ENCODE assay signal across 6 mouse cellular contexts in genomic region chr1:95830694-95831093, GRCm38 (mm10).
DNase-seq lines count a peak whose midpoint lies in the region; ATAC-seq and TF ChIP-seq lines count a peak whose summit lies in the region.
"Not testable (repeated sequence)": the region's sequence is repeated elsewhere in the genome, so short reads cannot be mapped to it uniquely, and the experiment has no call there.

No protein-coding gene starts in this region.

- ATAC-seq in erythroid progenitor cell, adult 5-6 weeks (replicated peaks; ENCODE audit: low FRiP score, poor library complexity, severe bottlenecking): peak; percentile 73
- 0 out of 2 replicates have a peak, but pooled peaks have one; percentile 10 for ATAC-seq in heart, embryonic 11.5 days (replicated peaks; ENCODE audit: insufficient number of reproducible peaks, low FRiP score, low TSS enrichment)
- 0 out of 2 replicates have a peak, but pooled peaks have one; percentile 52 for ATAC-seq in limb, embryonic 12.5 days (ENCODE audit: insufficient number of reproducible peaks, insufficient read depth, low FRiP score, low TSS enrichment, low read depth)
- peak; percentile 59; the same call in 1 of the 2 replicates for ATAC-seq in megakaryocyte-erythroid progenitor cell, adult 5-6 weeks (replicated peaks; ENCODE audit: low FRiP score, low TSS enrichment, poor library complexity, severe bottlenecking)
- ATAC-seq in monocyte, adult 5-6 weeks (replicated peaks; ENCODE audit: insufficient number of reproducible peaks, low FRiP score, low TSS enrichment, poor library complexity, severe bottlenecking): peak; percentile 63; the same call in 1 of the 2 replicates
- peak; percentile 49; the same call in 1 of the 2 replicates for ATAC-seq in stomach, postnatal 0 days (ENCODE audit: low FRiP score, low TSS enrichment)

- no CpG with 5 or more reads among the region's 6 CpGs for WGBS in heart, embryonic 11.5 days (ENCODE audit: insufficient replicate concordance)
- WGBS in limb, embryonic 12.5 days: 67% methylated on average over 1 of the region's 6 CpGs
- WGBS in stomach, postnatal 0 days: no CpG with 5 or more reads among the region's 6 CpGs

- not testable (repeated sequence) for H3K4me2 ChIP-seq in heart, embryonic 11.5 days; limb, embryonic 12.5 days; stomach, postnatal 0 days (replicated peaks; ENCODE audit: low read depth)

- H3K4me1 ChIP-seq in heart, embryonic 11.5 days (ENCODE audit: control insufficient read depth, insufficient read depth, low read length); limb, embryonic 12.5 days (replicated peaks); stomach, postnatal 0 days (replicated peaks; ENCODE audit: control insufficient read depth, insufficient read depth): not testable (repeated sequence)

- not testable (repeated sequence) for H3K4me3 ChIP-seq in heart, embryonic 11.5 days (ENCODE audit: low read depth, low read length); limb, embryonic 12.5 days (replicated peaks); stomach, postnatal 0 days (ENCODE audit: low read depth, low read length)

- H3K27me3 ChIP-seq in heart, embryonic 11.5 days (ENCODE audit: control insufficient read depth, insufficient read depth, low read length); limb, embryonic 12.5 days; stomach, postnatal 0 days (ENCODE audit: control insufficient read depth, insufficient read depth, low read length): not testable (repeated sequence)

- DNase-seq in stomach, postnatal 0 days (ENCODE audit: low spot score): not testable (repeated sequence)

- TF ChIP-seq EP300 in stomach, postnatal 0 days (optimal IDR thresholded peaks at IDR 0.05): not testable (repeated sequence)

- not testable (repeated sequence) for H3K9me3 ChIP-seq in heart, embryonic 11.5 days (replicated peaks; ENCODE audit: control insufficient read depth, low read length); limb, embryonic 12.5 days; stomach, postnatal 0 days (ENCODE audit: control insufficient read depth, low read length)

- H3K27ac ChIP-seq in heart, embryonic 11.5 days (ENCODE audit: low read depth, low read length); limb, embryonic 12.5 days; stomach, postnatal 0 days (replicated peaks): not testable (repeated sequence)

- TF ChIP-seq CTCF in stomach, postnatal 0 days (IDR thresholded peaks at IDR 0.05; ENCODE audit: low read depth): not testable (repeated sequence)

- H3K36me3 ChIP-seq in heart, embryonic 11.5 days (ENCODE audit: control insufficient read depth, insufficient read depth, low read length); limb, embryonic 12.5 days; stomach, postnatal 0 days (ENCODE audit: control insufficient read depth, insufficient read depth, low read length): not testable (repeated sequence)

- not testable (repeated sequence) for H3K9ac ChIP-seq in heart, embryonic 11.5 days (ENCODE audit: low read depth, low read length); limb, embryonic 12.5 days (replicated peaks); stomach, postnatal 0 days (ENCODE audit: low read length)

Comparison
In these comparisons a context has a peak if more than half of its experiments do, and no peak if none do; other contexts are left out.
1. ATAC-seq: peak in every context shown above with its lines; median percentile 73 in erythroid progenitor cell, adult 5-6 weeks; 63 in monocyte, adult 5-6 weeks; 59 in megakaryocyte-erythroid progenitor cell, adult 5-6 weeks; 52 in limb, embryonic 12.5 days; 49 in stomach, postnatal 0 days; 10 in heart, embryonic 11.5 days.